Mouse (Mus musculus) activated CD4-positive, CD25-positive, alpha-beta regulatory T cell, adult 9 weeks (primary cell): ENCODE results near the gene Olfr1208. TPM values are rescaled to one million over a fixed set of nuclear protein-coding genes. Genes with fewer than 3 reads are reported as not detected.

Experiments
- polyA plus RNA-seq: library from polyadenylated mRNA; unstranded; fragments of 100-300 nt; shearing (Covaris generic); gene quantifications from one replicate; pipeline ENCODE4 v1.2.1, GENCODE M21; 2017

The Olfr1208 gene
- polyA plus RNA-seq: not detected

DNA sequence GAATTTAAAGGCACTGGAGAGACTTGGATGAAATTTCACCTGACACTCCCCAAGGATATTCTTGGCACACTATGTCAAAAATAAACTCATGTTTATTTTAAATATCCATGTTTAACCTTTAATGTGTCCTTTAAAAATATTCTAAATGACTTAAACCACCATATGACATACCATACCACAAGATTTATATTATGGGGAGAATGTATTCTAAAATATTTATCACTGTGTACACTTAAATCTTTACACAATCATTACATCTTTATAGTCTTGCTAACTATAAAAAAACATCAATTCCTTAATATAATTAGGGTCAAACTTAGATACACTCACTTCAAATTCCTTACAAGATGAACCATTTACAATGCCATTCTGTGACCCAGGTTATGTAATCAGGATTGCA is at the start of gene Olfr1208:
Gene Olfr1208 (minus strand): TSS at position 101 of the 400 bp plus-strand sequence.

GRCm38 (mm10) chr2:88938011-88938410 is 35.9 kb upstream of the Olfr1208 start, which contains the start of gene Olfr1211:
Olfr1211 (minus strand) TSS chr2:88938111.

DNA sequence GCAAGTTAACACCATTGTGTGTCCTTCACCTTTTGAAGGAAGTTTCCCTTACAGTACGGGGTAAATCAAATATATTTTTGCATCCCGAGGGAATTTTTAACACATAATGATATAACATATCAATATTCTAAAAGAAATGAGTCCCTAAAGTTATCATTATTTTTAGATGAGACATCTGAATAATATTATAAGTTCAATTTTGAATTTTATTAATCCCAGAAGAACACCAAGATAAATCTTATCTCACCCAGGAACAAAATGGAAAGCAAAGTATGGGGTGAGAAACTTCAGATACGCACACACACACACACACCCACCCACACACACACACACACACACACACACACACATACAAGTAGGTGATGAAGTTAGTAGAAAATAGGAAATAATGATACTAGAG is 12.9 kb upstream of the Olfr1208 start, which contains the start of gene Olfr1209:
Gene Olfr1209 (minus strand): TSS at position 101 of the 400 bp plus-strand sequence.

GRCm38 (mm10) chr2:88862931-88863330 is 39.2 kb downstream of the Olfr1208 start, which contains the start of gene Olfr1206:
Olfr1206 (plus strand) TSS chr2:88863231.

GRCm38 (mm10) chr2:88848992-88849391 is 53.1 kb downstream of the Olfr1208 start, which contains the start of gene Olfr1204:
Olfr1204 (plus strand) TSS chr2:88849292.

Other genes starting within 250 kb of the Olfr1208 start
- gene Olfr1193, start 226.7 kb downstream of the Olfr1208 start, polyA plus RNA-seq: not detected
- gene Olfr1195, start 213.1 kb downstream of the Olfr1208 start, polyA plus RNA-seq: not detected
- gene Olfr1196, start 197.7 kb downstream of the Olfr1208 start, polyA plus RNA-seq: not detected
- gene Olfr1197, start 169.9 kb downstream of the Olfr1208 start, polyA plus RNA-seq: not detected
- gene Olfr1198, start 150.9 kb downstream of the Olfr1208 start, polyA plus RNA-seq: 0.16 TPM
- gene Olfr1199, start 141.8 kb downstream of the Olfr1208 start, polyA plus RNA-seq: not detected
- not detected for gene Olfr1200, start 131.8 kb downstream of the Olfr1208 start, polyA plus RNA-seq
- gene Olfr1201, start 109.3 kb downstream of the Olfr1208 start, polyA plus RNA-seq: not detected
- not detected for gene Olfr1202, start 87.8 kb downstream of the Olfr1208 start, polyA plus RNA-seq
- not detected for gene Olfr1205, start 72.6 kb downstream of the Olfr1208 start, polyA plus RNA-seq
- gene Olfr1204, start 53.0 kb downstream of the Olfr1208 start, polyA plus RNA-seq: not detected
- not detected for gene Olfr1206, start 39.1 kb downstream of the Olfr1208 start, polyA plus RNA-seq
- not detected for gene Olfr1209, start 12.8 kb upstream of the Olfr1208 start, polyA plus RNA-seq
- gene Olfr1211, start 35.8 kb upstream of the Olfr1208 start, polyA plus RNA-seq: not detected
- not detected for gene Olfr1212, start 51.7 kb upstream of the Olfr1208 start, polyA plus RNA-seq
- not detected for gene Gm13762, start 78.0 kb upstream of the Olfr1208 start, polyA plus RNA-seq
- gene Olfr1214, start 90.3 kb upstream of the Olfr1208 start, polyA plus RNA-seq: not detected
- not detected for gene Olfr1215, start 104.7 kb upstream of the Olfr1208 start, polyA plus RNA-seq
- not detected for gene Olfr1216, start 116.0 kb upstream of the Olfr1208 start, polyA plus RNA-seq
- gene Olfr1217, start 129.8 kb upstream of the Olfr1208 start, polyA plus RNA-seq: not detected
- not detected for gene Olfr1218, start 158.9 kb upstream of the Olfr1208 start, polyA plus RNA-seq
- not detected for gene Olfr1219, start 181.2 kb upstream of the Olfr1208 start, polyA plus RNA-seq
- gene Olfr1220, start 204.5 kb upstream of the Olfr1208 start, polyA plus RNA-seq: not detected
- gene Olfr1221, start 215.0 kb upstream of the Olfr1208 start, polyA plus RNA-seq: not detected
- gene Olfr1222, start 230.7 kb upstream of the Olfr1208 start, polyA plus RNA-seq: not detected
- not detected for gene Olfr1223, start 249.2 kb upstream of the Olfr1208 start, polyA plus RNA-seq